Mouse (Mus musculus) limb, embryonic 13.5 days (tissue): Measurements from ENCODE around the gene Grpel1. TPM values are rescaled to one million over a fixed set of nuclear protein-coding genes. Genes with fewer than 3 reads are reported as not detected.

Source experiments
- ATAC-seq: fragments of 200-750 bp; cut with Nextera tagmentation; 2 replicates; pipeline ENCODE4 v1.8.0; 2017; ENCODE audit warnings: low read depth, moderate number of reproducible peaks, moderate TSS enrichment; ENCODE audit not compliant: low FRiP score
- H3K27ac ChIP-seq: fragments of 300-500 bp; sonication (generic); 2 replicates; pipeline ENCODE4 v1.5.1; 2015; ENCODE audit warnings: inconsistent platforms, mild to moderate bottlenecking, moderate library complexity
- H3K27me3 ChIP-seq: fragments of 300-500 bp; sonication (generic); 2 replicates; pipeline ENCODE4 v1.6.1; 2015; ENCODE audit warnings: mild to moderate bottlenecking, inconsistent platforms
- H3K36me3 ChIP-seq: fragments of 300-500 bp; sonication (generic); 2 replicates; pipeline ENCODE4 v1.6.1; 2015; ENCODE audit warnings: inconsistent platforms, mild to moderate bottlenecking, moderate library complexity
- H3K4me1 ChIP-seq: fragments of 300-500 bp; sonication (generic); 2 replicates; pipeline ENCODE4 v1.6.1; 2015; ENCODE audit warnings: inconsistent platforms
- H3K4me2 ChIP-seq: fragments of 300-500 bp; sonication (generic); replicated peaks from 2 replicates; pipeline ENCODE4 v1.6.1; 2015; ENCODE audit warnings: inconsistent platforms, mild to moderate bottlenecking, moderate library complexity
- H3K4me3 ChIP-seq: fragments of 300-500 bp; sonication (generic); 2 replicates; pipeline ENCODE4 v1.5.1; 2015; ENCODE audit warnings: moderate library complexity, mild to moderate bottlenecking, inconsistent platforms
- H3K9ac ChIP-seq: fragments of 300-500 bp; sonication (generic); 2 replicates; pipeline ENCODE4 v1.6.1; 2015; ENCODE audit warnings: mild to moderate bottlenecking, inconsistent platforms
- H3K9me3 ChIP-seq: fragments of 300-500 bp; sonication (generic); 2 replicates; pipeline ENCODE4 v1.6.1; 2016; ENCODE audit warnings: inconsistent platforms
- WGBS: fragments of 180-500 bp; shearing (Covaris S2); methylation state at CpG from one replicate; pipeline ENCODE4 v1.1.7; 2015; 5-methylcytosine and 5-hydroxymethylcytosine counted together
- polyA plus RNA-seq: library from polyadenylated mRNA; unstranded; fragments of >200 nt; fragmentation: Nextera tagmentation; extraction: Ambion mirVana; gene quantifications from 2 replicates; pipeline ENCODE4 v1.2.1, GENCODE M21; 2015

Grpel1 gene
- polyA plus RNA-seq, 1 experiment from 2014 or later: 50.0 TPM

GRCm38 (mm10) chr5:36519751-36520150 lies 55.0 kb downstream of the Grpel1 start:
- no peak overlapping the region for H3K4me3 ChIP-seq
- H3K27me3 ChIP-seq: no peaks in the 10 kb centered on the region
- no peak overlapping the region for H3K9ac ChIP-seq
- peaks cover 96% of the 10 kb centered on the region for H3K36me3 ChIP-seq
- 80% methylated on average over 3 of the region's 3 CpGs for WGBS
- H3K4me2 ChIP-seq: no peak overlapping the region
- no peaks in the 10 kb centered on the region for H3K9me3 ChIP-seq
- H3K4me1 ChIP-seq: no peaks in the 10 kb centered on the region
- H3K27ac ChIP-seq: no peak overlapping the region
- ATAC-seq: no peak

- Histone ChIP-seq H3K9me3 (no peaks in the 10 kb centered on the region), H3K27ac (no peak overlapping the region), H3K36me3 (peaks cover 70% of the 10 kb centered on the region), H3K4me2 (no peak overlapping the region), H3K27me3 (no peaks in the 10 kb centered on the region), H3K4me1 (no peaks in the 10 kb centered on the region), H3K4me3 (no peak overlapping the region), H3K9ac (no peak overlapping the region)
- no peak for ATAC-seq
- 86% methylated on average over 2 of the region's 2 CpGs for WGBS
These were observed 58.0 kb downstream of the Grpel1 start for GRCm38 (mm10) chr5:36522782-36523181.

DNA sequence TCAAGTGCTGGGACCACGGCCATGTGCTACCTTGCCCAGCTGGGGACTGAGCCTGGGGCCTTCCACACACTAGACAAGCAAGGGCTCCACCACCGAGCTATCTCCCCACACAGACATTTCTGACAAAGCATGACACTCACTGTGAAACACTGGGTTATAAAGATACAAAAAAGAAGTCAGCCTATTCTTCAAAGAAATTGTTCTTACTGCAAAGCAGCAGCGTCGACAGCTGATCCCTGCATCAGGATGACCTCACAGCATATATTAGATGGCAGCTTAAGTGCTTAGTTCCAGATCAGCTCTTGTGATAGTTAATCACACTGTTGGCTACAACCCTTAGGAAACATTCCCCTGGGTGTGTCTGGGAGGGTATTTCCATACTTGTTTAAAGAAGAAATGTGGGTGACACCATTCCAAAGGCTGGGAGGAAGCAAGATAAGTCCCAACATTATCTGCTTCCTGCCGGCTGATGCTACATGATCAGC lies 58.5 kb downstream of the Grpel1 start:
- no peak for ATAC-seq
- no peak overlapping the region for H3K27ac ChIP-seq
- no peak overlapping the region for H3K4me2 ChIP-seq
- H3K4me3 ChIP-seq: no peak overlapping the region
- no peaks in the 10 kb centered on the region for H3K4me1 ChIP-seq
- 85% methylated on average over 5 of the region's 5 CpGs for WGBS
- H3K9ac ChIP-seq: no peak overlapping the region
- no peaks in the 10 kb centered on the region for H3K27me3 ChIP-seq
- no peaks in the 10 kb centered on the region for H3K9me3 ChIP-seq
- H3K36me3 ChIP-seq: peaks cover 65% of the 10 kb centered on the region

Other genes with a start within 250 kb of the Grpel1 start
- gene Sorcs2, start 66.9 kb upstream of the Grpel1 start, polyA plus RNA-seq: 21.2 and 23.0 TPM in 2 replicates
- gene Tada2b, start 19.3 kb downstream of the Grpel1 start, polyA plus RNA-seq: 2.2 TPM in 2 replicates
- gene Ccdc96, start 19.6 kb downstream of the Grpel1 start, polyA plus RNA-seq: 0.15 and 0.24 TPM in 2 replicates
- 38.1 and 38.2 TPM in 2 replicates for gene Tbc1d14, start 128.3 kb downstream of the Grpel1 start, polyA plus RNA-seq
- 20.6 and 21.4 TPM in 2 replicates for gene D5Ertd579e, start 231.0 kb downstream of the Grpel1 start, polyA plus RNA-seq